Mouse (Mus musculus): ENCODE measurements around the gene Gm28778. TPM values are rescaled to one million over a fixed set of nuclear protein-coding genes. Genes with fewer than 3 reads are reported as not detected.
"Not testable (repeated sequence)": the region's sequence is repeated elsewhere in the genome, so short reads cannot be mapped to it uniquely, and the experiment has no call there.

Gm28778 gene
- not detected in 2 replicates for polyA plus RNA-seq (2014; fragmentation: Nextera tagmentation; extraction: Ambion mirVana)

DNA sequence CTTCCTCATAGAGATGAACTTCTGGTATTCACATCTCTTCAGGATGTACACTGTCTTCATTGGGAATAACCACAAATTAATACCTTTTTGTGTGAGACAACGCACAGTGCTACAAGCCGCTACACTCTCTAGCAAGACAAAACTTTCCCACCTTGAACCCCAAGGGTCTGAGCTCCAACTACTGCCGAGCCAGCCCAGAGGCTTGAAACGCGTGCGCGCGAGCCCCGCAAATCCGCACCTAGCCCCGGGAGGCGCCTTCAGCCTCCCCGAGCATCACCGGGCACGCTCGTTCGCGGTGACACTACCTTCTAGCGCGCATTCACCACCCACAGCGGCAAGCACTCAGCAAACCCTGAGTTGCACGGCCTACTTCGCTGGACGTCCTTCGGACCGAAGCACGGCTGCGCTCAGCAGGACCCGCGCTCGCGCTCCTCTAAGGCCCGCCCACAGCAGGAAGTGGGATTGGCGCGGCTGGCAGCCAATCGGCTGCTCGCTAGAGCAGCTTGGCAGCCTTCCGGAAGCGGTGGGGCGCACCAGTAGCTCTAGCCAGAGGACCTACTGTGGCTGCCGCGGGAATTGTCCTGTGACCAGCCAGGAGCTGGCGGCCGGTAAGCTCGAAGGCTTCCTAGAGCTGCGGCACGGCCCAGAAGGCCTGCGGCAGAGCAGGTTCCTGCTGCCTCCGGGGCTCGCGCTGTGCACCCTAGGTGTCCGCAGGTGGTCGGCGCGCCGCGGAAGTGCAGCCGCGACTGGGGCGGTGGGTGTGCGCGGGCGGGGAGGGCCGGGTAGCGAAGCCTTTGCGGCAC is at the start of gene Gm28778, which contains the start of the genes Pms1 and Ormdl1:
TSS of gene Gm28778 (plus strand) at position 531 of the 803 bp plus-strand sequence.
TSS of gene Pms1 (minus strand) at position 438 of the 803 bp plus-strand sequence.
TSS of gene Ormdl1 (plus strand) at position 515 of the 803 bp plus-strand sequence.
- peak; percentile 95 for DNase-seq (ENCODE audit: low spot score)
- Histone ChIP-seq H3K4me1 (ENCODE audit: control insufficient read depth, insufficient read depth, low read length) (0 out of 2 replicates have a peak, but pooled peaks cover 2% of the 10 kb centered on the region), H3K9ac (ENCODE audit: low read length) (peak within 1 kb of the TSS; percentile 90), H3K27ac (replicated peaks; ENCODE audit: low read depth, low read length) (no peak within 1 kb of the TSS; the same call in 1 of the 2 replicates), H3K4me2 (ENCODE audit: low read depth, severe bottlenecking) (peak within 1 kb of the TSS; percentile 49), H3K36me3 (ENCODE audit: control insufficient read depth, insufficient read depth, low read length) (no peaks in the 10 kb centered on the region), H3K9me3 (ENCODE audit: control insufficient read depth, low read length) (no peaks in the 10 kb centered on the region), H3K27me3 (ENCODE audit: control insufficient read depth, insufficient read depth, low read length) (no peaks in the 10 kb centered on the region), H3K4me3 (ENCODE audit: low read depth, low read length) (peak within 1 kb of the TSS; percentile 78)
- under 1% methylated on average over 66 of the region's 66 CpGs for WGBS
- peak; percentile 100 for ATAC-seq (ENCODE audit: insufficient number of reproducible peaks, low FRiP score, low TSS enrichment, low read depth)

DNA sequence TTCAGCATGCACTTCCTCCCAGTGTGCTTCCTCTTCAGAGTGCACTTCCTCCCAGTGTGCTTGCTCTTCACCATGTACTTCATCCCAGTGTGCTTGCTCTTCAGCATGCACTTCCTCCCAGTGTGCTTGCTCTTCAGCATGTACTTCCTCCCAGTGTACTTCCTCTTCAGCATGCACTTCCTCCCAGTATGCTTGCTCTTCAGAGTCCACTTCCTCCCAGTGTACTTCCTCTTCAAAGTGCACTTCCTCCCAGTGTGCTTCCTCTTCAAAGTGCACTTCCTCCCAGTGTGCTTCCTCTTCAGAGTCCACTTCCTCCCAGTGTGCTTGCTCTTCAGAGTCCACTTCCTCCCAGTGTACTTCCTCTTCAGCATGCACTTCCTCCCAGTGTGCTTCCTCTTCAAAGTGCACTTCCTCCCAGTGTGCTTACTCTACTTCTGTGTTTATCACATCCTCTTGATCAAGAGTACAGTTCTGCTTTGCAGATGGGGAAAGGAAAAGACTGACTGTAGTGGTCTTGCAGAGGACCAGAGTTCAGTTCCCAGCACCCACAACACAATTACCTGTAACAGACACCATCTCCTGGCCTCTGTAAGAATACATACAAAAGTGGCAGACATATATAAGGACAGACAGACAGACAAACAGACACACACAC is 31.8 kb upstream of the Gm28778 start:
- H3K27ac ChIP-seq (replicated peaks; ENCODE audit: low read depth, low read length); H3K27me3 ChIP-seq (ENCODE audit: control insufficient read depth, insufficient read depth, low read length); ATAC-seq (ENCODE audit: insufficient number of reproducible peaks, low FRiP score, low TSS enrichment, low read depth); H3K4me2 ChIP-seq (ENCODE audit: low read depth, severe bottlenecking); H3K4me1 ChIP-seq (ENCODE audit: control insufficient read depth, insufficient read depth, low read length); H3K4me3 ChIP-seq (ENCODE audit: low read depth, low read length); H3K9me3 ChIP-seq (ENCODE audit: control insufficient read depth, low read length); DNase-seq (ENCODE audit: low spot score); H3K36me3 ChIP-seq (ENCODE audit: control insufficient read depth, insufficient read depth, low read length); H3K9ac ChIP-seq (ENCODE audit: low read length): not testable (repeated sequence)

DNA sequence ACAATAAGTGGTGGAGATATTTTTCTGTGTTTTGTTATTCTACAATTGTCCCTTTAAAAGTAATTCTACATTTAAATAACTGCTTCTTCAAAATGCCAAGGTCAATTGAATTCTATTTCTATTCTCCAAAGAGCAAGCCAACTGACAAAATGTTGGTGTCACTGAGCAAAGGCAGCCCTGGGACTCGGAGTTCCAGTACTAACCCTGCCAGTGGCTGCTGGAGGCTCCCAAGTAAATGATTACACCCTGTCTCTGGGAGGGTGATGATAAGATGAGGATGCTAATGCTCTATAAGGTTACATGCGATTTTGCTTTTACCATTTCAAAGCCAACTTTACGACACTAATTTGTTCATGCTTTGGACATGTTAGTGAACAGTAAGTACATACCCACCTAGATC is 27.0 kb upstream of the Gm28778 start:
- H3K4me1 ChIP-seq (ENCODE audit: control insufficient read depth, insufficient read depth, low read length) = no peaks in the 10 kb centered on the region
- no peak overlapping the region for H3K4me3 ChIP-seq (ENCODE audit: low read depth, low read length)
- no peak overlapping the region for H3K9ac ChIP-seq (ENCODE audit: low read length)
- no peak overlapping the region for H3K4me2 ChIP-seq (ENCODE audit: low read depth, severe bottlenecking)
- no peaks in the 10 kb centered on the region for H3K9me3 ChIP-seq (ENCODE audit: control insufficient read depth, low read length)
- no peak overlapping the region for H3K27ac ChIP-seq (replicated peaks; ENCODE audit: low read depth, low read length)
- WGBS = 85% methylated on average over 3 of the region's 3 CpGs
- DNase-seq (ENCODE audit: low spot score) (no peak), ATAC-seq (ENCODE audit: insufficient number of reproducible peaks, low FRiP score, low TSS enrichment, low read depth) (no peak)
- no peaks in the 10 kb centered on the region for H3K36me3 ChIP-seq (ENCODE audit: control insufficient read depth, insufficient read depth, low read length)
- no peaks in the 10 kb centered on the region for H3K27me3 ChIP-seq (ENCODE audit: control insufficient read depth, insufficient read depth, low read length)

- ATAC-seq (ENCODE audit: insufficient number of reproducible peaks, low FRiP score, low TSS enrichment, low read depth) (no peak), DNase-seq (ENCODE audit: low spot score) (peak; percentile 31)
- H3K36me3 ChIP-seq (ENCODE audit: control insufficient read depth, insufficient read depth, low read length) = no peaks in the 10 kb centered on the region
- no peak overlapping the region for H3K4me3 ChIP-seq (ENCODE audit: low read depth, low read length)
- H3K27ac ChIP-seq (replicated peaks; ENCODE audit: low read depth, low read length) = no peak overlapping the region
- H3K4me1 ChIP-seq (ENCODE audit: control insufficient read depth, insufficient read depth, low read length) = no peaks in the 10 kb centered on the region
- H3K9me3 ChIP-seq (ENCODE audit: control insufficient read depth, low read length) = no peaks in the 10 kb centered on the region
- no peaks in the 10 kb centered on the region for H3K27me3 ChIP-seq (ENCODE audit: control insufficient read depth, insufficient read depth, low read length)
- no peak overlapping the region for H3K4me2 ChIP-seq (ENCODE audit: low read depth, severe bottlenecking)
- no peak overlapping the region for H3K9ac ChIP-seq (ENCODE audit: low read length)
Measured at GRCm38 (mm10) chr1:53272646-53273045, 24.3 kb upstream of the Gm28778 start.

DNA sequence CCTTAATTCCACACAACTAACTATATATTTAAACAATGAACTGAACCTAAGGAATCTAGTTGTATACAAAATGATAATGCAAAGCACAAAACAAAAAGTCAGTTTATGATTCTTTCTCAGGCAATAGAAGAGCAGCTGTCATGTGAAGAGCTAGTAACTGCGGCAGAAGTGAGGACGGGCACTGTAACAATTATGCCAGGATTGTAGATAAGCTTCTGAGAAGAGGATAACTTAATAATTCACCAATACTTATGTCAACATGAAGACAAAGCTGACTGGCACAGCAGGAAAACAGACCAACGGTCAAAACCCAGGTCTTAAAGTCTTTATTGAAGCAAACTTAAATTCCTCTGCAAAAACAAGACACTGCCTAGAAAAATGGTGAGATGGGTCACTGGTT is 5.7 kb upstream of the Gm28778 start:
- 0 out of 2 replicates have a peak, but pooled peaks cover 2% of the 10 kb centered on the region for H3K4me1 ChIP-seq (ENCODE audit: control insufficient read depth, insufficient read depth, low read length)
- no peaks in the 10 kb centered on the region for H3K9me3 ChIP-seq (ENCODE audit: control insufficient read depth, low read length)
- no peak for ATAC-seq (ENCODE audit: insufficient number of reproducible peaks, low FRiP score, low TSS enrichment, low read depth)
- no peaks in the 10 kb centered on the region for H3K36me3 ChIP-seq (ENCODE audit: control insufficient read depth, insufficient read depth, low read length)
- no peak overlapping the region for H3K4me2 ChIP-seq (ENCODE audit: low read depth, severe bottlenecking)
- DNase-seq (ENCODE audit: low spot score) = no peak
- H3K4me3 ChIP-seq (ENCODE audit: low read depth, low read length) = no peak overlapping the region
- WGBS = 86% methylated on average over 3 of the region's 3 CpGs
- no peak overlapping the region for H3K9ac ChIP-seq (ENCODE audit: low read length)
- H3K27ac ChIP-seq (replicated peaks; ENCODE audit: low read depth, low read length) = no peak overlapping the region
- H3K27me3 ChIP-seq (ENCODE audit: control insufficient read depth, insufficient read depth, low read length) = no peaks in the 10 kb centered on the region

DNA sequence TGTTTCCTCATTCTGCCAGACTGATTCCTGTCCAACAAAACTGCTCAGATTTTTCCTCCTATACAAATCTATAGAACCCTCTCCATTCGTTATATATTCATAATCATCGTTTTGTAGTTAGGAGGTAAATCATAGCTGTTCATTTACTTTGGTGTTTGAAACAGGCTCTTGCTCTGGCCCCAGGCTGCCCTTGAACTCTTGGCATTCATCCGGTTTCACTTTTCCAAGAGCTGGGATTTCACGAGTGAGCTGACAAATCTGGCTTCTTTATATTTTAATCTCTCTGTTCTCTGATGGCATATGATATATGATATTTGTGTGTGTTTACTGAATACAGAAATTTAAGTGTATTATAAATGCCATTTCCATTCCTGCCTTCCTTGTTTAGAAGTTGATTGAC is 3.6 kb downstream of the Gm28778 start:
- H3K9ac ChIP-seq (ENCODE audit: low read length) = no peak overlapping the region
- DNase-seq (ENCODE audit: low spot score) (no peak), ATAC-seq (ENCODE audit: insufficient number of reproducible peaks, low FRiP score, low TSS enrichment, low read depth) (no peak)
- WGBS = 87% methylated on average over 4 of the region's 4 CpGs
- no peak overlapping the region for H3K27ac ChIP-seq (replicated peaks; ENCODE audit: low read depth, low read length)
- H3K27me3 ChIP-seq (ENCODE audit: control insufficient read depth, insufficient read depth, low read length) = no peaks in the 10 kb centered on the region
- H3K4me1 ChIP-seq (ENCODE audit: control insufficient read depth, insufficient read depth, low read length) = 0 out of 2 replicates have a peak, but pooled peaks cover 2% of the 10 kb centered on the region
- H3K4me3 ChIP-seq (ENCODE audit: low read depth, low read length) = no peak overlapping the region
- no peaks in the 10 kb centered on the region for H3K36me3 ChIP-seq (ENCODE audit: control insufficient read depth, insufficient read depth, low read length)
- no peaks in the 10 kb centered on the region for H3K9me3 ChIP-seq (ENCODE audit: control insufficient read depth, low read length)
- no peak overlapping the region for H3K4me2 ChIP-seq (ENCODE audit: low read depth, severe bottlenecking)

GRCm38 (mm10) chr1:53312989-53313967 is 16.4 kb downstream of the Gm28778 start, which contains the start of gene Osgepl1:
Osgepl1 (plus strand) TSS chr1:53313624.
- no peaks in the 10 kb centered on the region for H3K36me3 ChIP-seq (ENCODE audit: control insufficient read depth, insufficient read depth, low read length)

More at GRCm38 (mm10) chr1:53312989-53313967, 16.4 kb downstream of the Gm28778 start, which contains the start of gene Osgepl1:
- Histone ChIP-seq H3K9me3 (ENCODE audit: control insufficient read depth, low read length) (no peaks in the 10 kb centered on the region), H3K27me3 (ENCODE audit: control insufficient read depth, insufficient read depth, low read length) (no peaks in the 10 kb centered on the region), H3K9ac (ENCODE audit: low read length) (peak within 1 kb of the TSS; percentile 63), H3K27ac (replicated peaks; ENCODE audit: low read depth, low read length) (peak within 1 kb of the TSS; percentile 24; the same call in 1 of the 2 replicates), H3K4me1 (ENCODE audit: control insufficient read depth, insufficient read depth, low read length) (no peaks in the 10 kb centered on the region), H3K4me2 (ENCODE audit: low read depth, severe bottlenecking) (peak within 1 kb of the TSS; percentile 52), H3K4me3 (ENCODE audit: low read depth, low read length) (peak within 1 kb of the TSS; percentile 50)
- WGBS = 3% methylated on average over 27 of the region's 27 CpGs
- DNase-seq (ENCODE audit: low spot score) (peak; percentile 88), ATAC-seq (ENCODE audit: insufficient number of reproducible peaks, low FRiP score, low TSS enrichment, low read depth) (peak; percentile 95)
